Mouse (Mus musculus) stomach, postnatal 0 days (tissue): ENCODE results near the gene Pgf. TPM values are rescaled to one million over a fixed set of nuclear protein-coding genes. Genes with fewer than 3 reads are reported as not detected.
A peak's percentile ranks its signal among the peaks of the same experiment; 100 is the strongest.

Experiments
- ATAC-seq: fragments of 200-750 bp; cut with Nextera tagmentation; 2 replicates; pipeline ENCODE4 v1.8.0; 2017; ENCODE audit not compliant: low FRiP score, low TSS enrichment
- DNase-seq: peaks from one replicate; pipeline ENCODE4 v3.0.0-alpha.2; 2016; ENCODE audit warnings: low spot score
- H3K27ac ChIP-seq: fragments of 300-500 bp; sonication (generic); replicated peaks from 2 replicates; pipeline ENCODE4 v1.5.1; 2014; ENCODE audit warnings: mild to moderate bottlenecking, control low read depth
- H3K27me3 ChIP-seq: fragments of 300-500 bp; sonication (generic); 2 replicates; pipeline ENCODE4 v1.6.1; 2014; ENCODE audit warnings: low read length; ENCODE audit not compliant: control insufficient read depth, insufficient read depth
- H3K36me3 ChIP-seq: fragments of 300-500 bp; sonication (generic); 2 replicates; pipeline ENCODE4 v1.6.1; 2014; ENCODE audit warnings: low read length, mixed read lengths; ENCODE audit not compliant: control insufficient read depth, insufficient read depth
- H3K4me1 ChIP-seq: fragments of 300-500 bp; sonication (generic); replicated peaks from 2 replicates; pipeline ENCODE4 v1.6.1; 2014; ENCODE audit warnings: antibody characterized with exemption; ENCODE audit not compliant: control insufficient read depth, insufficient read depth
- H3K4me2 ChIP-seq: fragments of 300-500 bp; sonication (generic); replicated peaks from 2 replicates; pipeline ENCODE4 v1.6.1; 2014; ENCODE audit warnings: low read depth, mild to moderate bottlenecking, control low read depth, moderate library complexity
- H3K4me3 ChIP-seq: fragments of 300-500 bp; sonication (generic); 2 replicates; pipeline ENCODE4 v1.5.1; 2014; ENCODE audit warnings: low read depth, low read length, control low read depth
- H3K9ac ChIP-seq: fragments of 300-500 bp; sonication (generic); 2 replicates; pipeline ENCODE4 v1.6.1; 2014; ENCODE audit warnings: mild to moderate bottlenecking, low read length, control low read depth, mixed read lengths
- H3K9me3 ChIP-seq: fragments of 300-500 bp; sonication (generic); 2 replicates; pipeline ENCODE4 v1.6.1; 2016; ENCODE audit warnings: low read length; ENCODE audit not compliant: control insufficient read depth
- CTCF ChIP-seq: IDR thresholded peaks from 2 replicates; pipeline ENCODE4 v1.5.1; 2016; ENCODE audit warnings: antibody characterized with exemption, low read depth, mild to moderate bottlenecking, moderate library complexity
- EP300 ChIP-seq: optimal IDR thresholded peaks from 2 replicates; pipeline ENCODE3; 2016; ENCODE audit warnings: antibody characterized with exemption
- WGBS: fragments of 180-500 bp; shearing (Covaris S2); extraction: QIAGEN DNeasy Blood & Tissue Kit; methylation state at CpG from one replicate; pipeline ENCODE4 v1.1.7; 2014; 5-methylcytosine and 5-hydroxymethylcytosine counted together
- polyA plus RNA-seq: library from polyadenylated mRNA; unstranded; fragments of >200 nt; fragmentation: Nextera tagmentation; extraction: Ambion mirVana; gene quantifications from 2 replicates; pipeline ENCODE4 v1.2.1, GENCODE M21; 2015

The Pgf gene
- polyA plus RNA-seq, 1 experiment from 2014 or later: 3.5 TPM

DNA sequence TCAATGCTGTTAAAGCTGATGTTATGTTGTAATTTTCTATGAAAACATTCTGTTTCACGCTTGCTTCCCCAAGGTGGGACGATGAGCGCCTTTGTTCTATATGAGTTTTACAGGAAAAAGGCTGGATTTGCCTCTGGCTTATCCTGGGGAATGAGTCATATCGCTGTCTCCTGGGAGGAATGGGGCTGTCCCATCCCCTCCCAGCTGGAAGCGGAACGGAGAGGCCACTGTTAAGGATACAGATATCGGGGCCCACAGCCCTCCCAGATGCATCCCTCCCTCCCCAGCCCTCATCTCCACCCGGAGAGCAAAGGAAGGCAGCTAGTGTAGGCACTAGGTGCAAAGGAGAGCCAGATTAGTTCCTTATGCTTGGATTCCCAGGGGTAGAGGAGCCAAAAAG, 8.2 kb upstream of the Pgf start:
- Histone ChIP-seq H3K4me3 (no peak overlapping the region), H3K9ac (no peak overlapping the region), H3K27ac (peak overlapping the region; percentile 36; the same call in 1 of the 2 replicates), H3K36me3 (no peaks in the 10 kb centered on the region), H3K4me1 (no peaks in the 10 kb centered on the region), H3K27me3 (no peaks in the 10 kb centered on the region), H3K4me2 (no peak overlapping the region), H3K9me3 (no peaks in the 10 kb centered on the region)
- WGBS: 34% methylated on average over 8 of the region's 8 CpGs
- DNase-seq (no peak), ATAC-seq (peak; percentile 30; the same call in 1 of the 2 replicates)
- TF ChIP-seq CTCF (no peak), EP300 (no peak)

GRCm38 (mm10) chr12:85184118-85184517, 6.5 kb upstream of the Pgf start:
- WGBS: 60% methylated on average over 5 of the region's 5 CpGs

DNA sequence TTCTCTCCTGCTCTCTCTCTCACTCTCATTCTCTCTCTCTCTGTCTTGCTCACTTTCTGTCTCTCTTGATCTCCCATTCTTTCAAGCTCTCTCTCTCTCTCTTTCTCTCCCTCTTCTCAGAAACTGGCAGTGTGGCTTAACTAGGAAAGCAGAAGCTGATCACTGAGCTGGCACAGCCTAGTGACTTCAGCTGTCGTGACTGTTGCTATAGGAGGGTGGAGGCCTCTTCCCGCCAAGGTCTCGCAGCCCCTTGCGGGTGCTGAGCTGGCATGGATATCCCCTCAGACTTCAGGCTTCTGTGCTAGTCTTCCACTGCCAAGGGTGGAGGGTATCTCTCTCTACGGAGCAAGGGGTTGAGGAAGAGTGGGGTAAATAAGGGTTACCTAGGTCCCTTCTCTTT, 5.3 kb upstream of the Pgf start:
- DNase-seq (no peak), ATAC-seq (no peak)
- WGBS: 63% methylated on average over 5 of the region's 5 CpGs
- Histone ChIP-seq H3K9me3 (no peaks in the 10 kb centered on the region), H3K36me3 (no peaks in the 10 kb centered on the region), H3K4me1 (no peaks in the 10 kb centered on the region), H3K4me3 (no peak overlapping the region), H3K4me2 (no peak overlapping the region), H3K9ac (no peak overlapping the region), H3K27me3 (no peaks in the 10 kb centered on the region), H3K27ac (no peak overlapping the region)
- TF ChIP-seq CTCF (no peak), EP300 (no peak)

More at GRCm38 (mm10) chr12:85184118-85184517, 6.5 kb upstream of the Pgf start:
- Histone ChIP-seq H3K36me3 (no peaks in the 10 kb centered on the region), H3K27ac (no peak overlapping the region), H3K4me1 (no peaks in the 10 kb centered on the region), H3K27me3 (no peaks in the 10 kb centered on the region), H3K4me3 (no peak overlapping the region), H3K9me3 (no peaks in the 10 kb centered on the region), H3K4me2 (no peak overlapping the region), H3K9ac (no peak overlapping the region)
- no peak for TF ChIP-seq CTCF
- no peak for TF ChIP-seq EP300
- ATAC-seq: no peak
- no peak for DNase-seq

DNA sequence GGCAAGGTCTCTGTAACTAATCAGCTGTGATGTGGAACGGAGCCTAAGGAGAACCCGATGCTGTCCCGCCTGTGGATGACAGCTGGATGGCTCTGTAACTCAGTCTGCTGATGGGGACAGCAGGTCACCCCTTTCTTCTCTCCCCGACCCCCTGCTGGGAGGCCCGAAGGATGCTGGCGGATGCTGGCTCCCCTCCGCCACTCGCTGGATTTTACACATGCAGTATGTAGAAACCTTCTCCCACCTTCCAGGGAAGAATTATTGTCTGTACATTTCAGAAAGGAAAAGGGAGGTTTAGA, 4.7 kb upstream of the Pgf start:
- no peak for ATAC-seq
- Histone ChIP-seq H3K27ac (no peak overlapping the region), H3K4me1 (no peaks in the 10 kb centered on the region), H3K27me3 (no peaks in the 10 kb centered on the region), H3K9ac (no peak overlapping the region), H3K36me3 (no peaks in the 10 kb centered on the region), H3K9me3 (no peaks in the 10 kb centered on the region), H3K4me3 (no peak overlapping the region), H3K4me2 (no peak overlapping the region)
- WGBS: 24% methylated on average over 8 of the region's 8 CpGs
- no peak for TF ChIP-seq EP300
- no peak for TF ChIP-seq CTCF
- DNase-seq: no peak

DNA sequence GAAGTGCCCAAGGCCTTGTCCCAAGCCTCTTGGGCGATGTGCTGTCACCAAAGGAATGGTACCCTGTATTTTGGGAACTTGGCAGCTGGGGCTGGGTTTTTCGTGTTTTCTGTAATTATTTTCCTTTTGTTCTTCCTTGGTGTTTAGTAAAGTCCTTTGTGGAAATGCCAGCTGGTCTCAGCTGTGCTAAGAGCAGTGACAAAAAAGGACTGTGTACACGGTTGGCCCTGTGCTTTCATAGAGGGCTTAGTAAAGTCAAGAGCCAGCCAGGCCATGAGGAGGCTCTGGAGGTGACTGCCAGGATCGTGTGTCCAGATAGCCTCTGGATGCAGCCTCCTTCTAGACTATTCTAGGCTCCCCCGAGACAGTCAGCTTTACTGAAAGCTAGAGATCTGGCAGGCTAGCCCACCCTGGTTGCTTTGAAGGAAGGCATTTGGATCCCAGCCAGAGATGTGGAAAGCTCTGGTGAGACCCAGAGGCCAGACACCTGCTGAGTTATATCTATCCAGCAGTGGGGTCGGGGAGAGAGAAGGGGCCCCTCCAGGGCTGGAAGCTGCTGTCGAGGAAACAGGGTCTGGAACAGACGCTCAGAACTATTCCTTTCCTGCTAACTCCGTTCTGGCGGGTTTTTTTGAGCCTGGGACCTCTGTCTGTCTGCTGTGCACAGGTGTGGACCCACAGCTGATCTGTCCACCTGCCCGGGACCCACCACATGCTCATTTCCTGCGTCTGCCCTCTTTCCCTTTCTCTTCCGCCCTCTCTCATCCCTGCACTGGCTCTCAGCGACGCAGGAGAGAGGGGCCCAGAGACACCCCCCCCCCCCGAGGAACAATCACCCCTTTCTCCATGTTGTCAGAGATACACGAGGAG, 4.1 kb upstream of the Pgf start:
- DNase-seq: no peak
- TF ChIP-seq CTCF: no peak
- no peak for TF ChIP-seq EP300
- Histone ChIP-seq H3K4me2 (no peak overlapping the region), H3K36me3 (no peaks in the 10 kb centered on the region), H3K27ac (no peak overlapping the region), H3K27me3 (no peaks in the 10 kb centered on the region), H3K9ac (no peak overlapping the region), H3K4me1 (no peaks in the 10 kb centered on the region), H3K9me3 (no peaks in the 10 kb centered on the region), H3K4me3 (no peak overlapping the region)
- no peak for ATAC-seq
- 26% methylated on average over 17 of the region's 17 CpGs for WGBS

GRCm38 (mm10) chr12:85178294-85178693, 704 bp upstream of the Pgf start:
- Histone ChIP-seq H3K27me3 (no peaks in the 10 kb centered on the region), H3K4me1 (peaks cover 14% of the 10 kb centered on the region; the same call in 1 of the 2 replicates), H3K27ac (no peak overlapping the region), H3K9me3 (no peaks in the 10 kb centered on the region), H3K4me3 (no peak overlapping the region), H3K9ac (no peak overlapping the region), H3K4me2 (no peak overlapping the region), H3K36me3 (no peaks in the 10 kb centered on the region)
- ATAC-seq: no peak
- no peak for DNase-seq
- WGBS: 82% methylated on average over 2 of the region's 2 CpGs
- TF ChIP-seq EP300: no peak
- TF ChIP-seq CTCF: no peak
